Mouse (Mus musculus): ENCODE measurements around the gene Macrod2. TPM values are rescaled to one million over a fixed set of nuclear protein-coding genes. Genes with fewer than 3 reads are reported as not detected.

The Macrod2 gene
- polyA plus RNA-seq, 1 experiment from 2014 or later = 40.0 TPM

- ATAC-seq = no peak
- Histone ChIP-seq H3K27ac (no peak overlapping the region), H3K27me3 (replicated peaks) (no peaks in the 10 kb centered on the region), H3K9me3 (no peaks in the 10 kb centered on the region), H3K4me1 (replicated peaks) (no peaks in the 10 kb centered on the region), H3K4me2 (replicated peaks) (no peak overlapping the region), H3K36me3 (no peaks in the 10 kb centered on the region), H3K9ac (no peak overlapping the region), H3K4me3 (replicated peaks) (no peak overlapping the region)
- WGBS = 53% methylated on average over 10 of the region's 10 CpGs
These were observed 949.0 kb downstream of the Macrod2 start for GRCm38 (mm10) chr2:141343988-141344535.

- no peaks in the 10 kb centered on the region for H3K36me3 ChIP-seq
- no peak overlapping the region for H3K27ac ChIP-seq
- H3K4me2 ChIP-seq (replicated peaks) = no peak overlapping the region
- H3K27me3 ChIP-seq (replicated peaks) = no peaks in the 10 kb centered on the region
- H3K4me1 ChIP-seq (replicated peaks) = no peaks in the 10 kb centered on the region
- H3K4me3 ChIP-seq (replicated peaks) = no peak overlapping the region
- no peaks in the 10 kb centered on the region for H3K9me3 ChIP-seq
- WGBS = 49% methylated on average over 2 of the region's 2 CpGs
- peak; percentile 34; the same call in 1 of the 2 replicates for ATAC-seq
- no peak overlapping the region for H3K9ac ChIP-seq
These were observed 957.5 kb downstream of the Macrod2 start for GRCm38 (mm10) chr2:141352623-141353022.

- H3K27me3 ChIP-seq (replicated peaks) = no peaks in the 10 kb centered on the region
- H3K4me1 ChIP-seq (replicated peaks) = no peaks in the 10 kb centered on the region
- WGBS = 87% methylated on average over 2 of the region's 2 CpGs
- H3K4me3 ChIP-seq (replicated peaks) = no peak overlapping the region
- no peak for ATAC-seq
- no peaks in the 10 kb centered on the region for H3K9me3 ChIP-seq
- no peak overlapping the region for H3K9ac ChIP-seq
- no peak overlapping the region for H3K4me2 ChIP-seq (replicated peaks)
- H3K36me3 ChIP-seq = no peaks in the 10 kb centered on the region
- H3K27ac ChIP-seq = no peak overlapping the region
These were observed 993.5 kb downstream of the Macrod2 start for GRCm38 (mm10) chr2:141388632-141389031.

DNA sequence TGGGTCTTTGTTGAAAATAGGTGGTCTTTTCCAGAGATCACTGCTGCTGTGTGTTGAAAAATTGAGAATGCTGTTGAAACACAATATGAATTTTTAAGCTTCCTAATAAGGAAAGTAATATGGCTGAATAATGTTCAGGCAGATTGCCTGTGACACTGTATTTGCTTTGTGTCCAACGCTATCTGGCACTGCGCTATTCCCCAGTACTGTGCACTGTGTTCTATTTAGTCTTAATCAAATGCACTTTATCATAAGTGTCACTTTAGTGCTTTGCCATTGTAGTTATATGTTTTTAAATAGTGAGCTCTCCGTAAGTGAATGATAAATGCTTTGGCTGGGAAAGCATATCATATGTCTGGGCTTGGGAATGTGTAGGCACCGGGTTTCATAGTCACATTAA lies 996.1 kb downstream of the Macrod2 start:
- H3K27me3 ChIP-seq (replicated peaks) = no peaks in the 10 kb centered on the region
- 64% methylated on average over 4 of the region's 4 CpGs for WGBS
- no peak for ATAC-seq
- no peaks in the 10 kb centered on the region for H3K36me3 ChIP-seq
- H3K27ac ChIP-seq = no peak overlapping the region
- no peak overlapping the region for H3K4me3 ChIP-seq (replicated peaks)
- H3K9me3 ChIP-seq = no peaks in the 10 kb centered on the region
- no peak overlapping the region for H3K4me2 ChIP-seq (replicated peaks)
- no peak overlapping the region for H3K9ac ChIP-seq
- H3K4me1 ChIP-seq (replicated peaks) = no peaks in the 10 kb centered on the region

DNA sequence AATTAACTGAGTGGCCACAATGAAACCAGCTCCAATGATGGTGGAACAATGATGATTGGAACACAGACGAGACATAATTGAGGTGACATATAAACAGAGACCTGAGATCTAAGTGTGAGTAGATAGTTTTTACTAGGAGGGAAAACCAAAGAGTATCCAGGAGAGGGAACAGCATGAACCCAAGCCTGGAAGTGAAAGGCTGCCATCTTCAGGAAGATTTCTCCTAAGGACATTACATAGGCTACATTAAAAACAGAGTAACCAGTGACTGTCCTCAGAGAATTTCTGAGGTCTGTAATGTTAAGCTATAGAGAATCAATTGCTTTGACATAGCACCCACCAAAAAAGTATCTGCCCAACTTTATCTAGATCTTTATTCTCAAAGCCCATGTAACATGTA lies 999.7 kb downstream of the Macrod2 start:
- no peak overlapping the region for H3K4me3 ChIP-seq (replicated peaks)
- H3K9ac ChIP-seq = no peak overlapping the region
- H3K27ac ChIP-seq = no peak overlapping the region
- H3K4me1 ChIP-seq (replicated peaks) = no peaks in the 10 kb centered on the region
- no peaks in the 10 kb centered on the region for H3K9me3 ChIP-seq
- no peaks in the 10 kb centered on the region for H3K27me3 ChIP-seq (replicated peaks)
- no peak overlapping the region for H3K4me2 ChIP-seq (replicated peaks)
- H3K36me3 ChIP-seq = no peaks in the 10 kb centered on the region
- WGBS = 56% methylated on average over 1 of the region's 1 CpGs
- ATAC-seq = no peak

- 40% methylated on average over 2 of the region's 2 CpGs for WGBS
These were observed 1013.7 kb downstream of the Macrod2 start for GRCm38 (mm10) chr2:141408766-141409165.

DNA sequence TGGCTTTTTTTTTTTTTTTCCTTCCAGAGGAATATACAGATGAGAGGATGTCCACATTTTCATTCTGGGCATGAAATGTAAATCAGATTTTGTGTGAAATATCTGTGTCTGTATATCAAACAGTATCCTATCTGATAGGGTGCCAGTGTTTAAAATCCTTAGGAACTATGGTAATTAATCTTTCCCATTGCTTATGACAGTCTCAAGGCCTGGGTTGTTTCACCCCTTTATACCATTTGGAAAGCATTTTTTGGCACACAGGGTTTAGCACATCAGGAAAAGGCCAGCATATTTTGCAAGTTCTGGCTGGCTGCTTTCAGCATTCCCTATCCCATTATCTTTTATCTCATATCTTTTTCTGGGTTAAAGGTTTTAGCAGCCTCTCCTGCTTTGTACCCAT lies 1021.3 kb downstream of the Macrod2 start:
- H3K27me3 ChIP-seq (replicated peaks) = no peaks in the 10 kb centered on the region
- H3K4me1 ChIP-seq (replicated peaks) = no peaks in the 10 kb centered on the region
- H3K27ac ChIP-seq = 0 out of 2 replicates have a peak overlapping the region, but pooled peaks have one; percentile 51
- H3K4me3 ChIP-seq (replicated peaks) = no peak overlapping the region
- no peaks in the 10 kb centered on the region for H3K36me3 ChIP-seq
- H3K9ac ChIP-seq = no peak overlapping the region
- no peaks in the 10 kb centered on the region for H3K9me3 ChIP-seq
- ATAC-seq = peak; percentile 56
- H3K4me2 ChIP-seq (replicated peaks) = no peak overlapping the region

More at GRCm38 (mm10) chr2:141408766-141409165, 1013.7 kb downstream of the Macrod2 start:
- Histone ChIP-seq H3K27ac (no peak overlapping the region), H3K4me1 (replicated peaks) (no peaks in the 10 kb centered on the region), H3K9ac (no peak overlapping the region), H3K36me3 (no peaks in the 10 kb centered on the region), H3K9me3 (no peaks in the 10 kb centered on the region), H3K27me3 (replicated peaks) (no peaks in the 10 kb centered on the region), H3K4me2 (replicated peaks) (no peak overlapping the region), H3K4me3 (replicated peaks) (no peak overlapping the region)
- ATAC-seq = no peak

DNA sequence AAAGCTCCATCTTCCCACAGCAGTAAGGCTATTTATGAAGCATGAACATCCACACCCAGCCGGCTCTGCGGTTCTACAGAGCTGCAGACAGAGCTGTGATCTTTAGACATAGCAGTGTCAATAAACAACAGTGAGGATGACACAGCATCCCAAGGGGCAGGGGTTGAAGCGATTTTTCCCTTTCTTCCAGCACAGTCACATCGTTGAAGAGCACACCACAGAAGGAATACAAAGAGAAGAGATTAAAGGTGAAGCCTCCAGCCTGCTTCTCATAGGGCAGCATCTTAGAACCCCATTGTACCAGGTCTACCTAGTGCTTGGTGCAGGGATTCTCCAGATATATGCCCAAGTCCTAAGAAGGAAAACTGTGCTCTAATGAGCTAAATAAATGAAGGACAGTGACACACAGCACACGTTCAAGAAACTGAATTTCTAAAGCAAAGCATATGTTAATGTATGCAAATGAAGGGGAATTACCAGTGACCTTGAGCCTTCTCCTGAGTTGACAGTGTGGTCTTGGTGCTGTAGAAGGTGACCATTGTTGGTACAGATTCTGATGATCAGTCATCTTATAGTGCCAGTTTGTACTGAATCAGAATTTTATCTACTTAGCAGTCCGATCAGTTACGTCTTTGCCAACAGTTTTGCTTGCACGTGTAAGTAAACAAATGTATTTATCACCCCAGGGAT lies 1021.9 kb downstream of the Macrod2 start:
- 49% methylated on average over 8 of the region's 8 CpGs for WGBS
- Histone ChIP-seq H3K9ac (no peak overlapping the region), H3K36me3 (no peaks in the 10 kb centered on the region), H3K27ac (peak overlapping the region; percentile 51), H3K4me1 (replicated peaks) (no peaks in the 10 kb centered on the region), H3K9me3 (no peaks in the 10 kb centered on the region), H3K4me3 (replicated peaks) (no peak overlapping the region), H3K27me3 (replicated peaks) (no peaks in the 10 kb centered on the region), H3K4me2 (replicated peaks) (no peak overlapping the region)
- ATAC-seq = no peak; the same call in 1 of the 2 replicates

- H3K9me3 ChIP-seq = no peaks in the 10 kb centered on the region
- ATAC-seq = no peak
- no peak overlapping the region for H3K9ac ChIP-seq
- H3K27me3 ChIP-seq (replicated peaks) = no peaks in the 10 kb centered on the region
- H3K4me3 ChIP-seq (replicated peaks) = no peak overlapping the region
- WGBS = 42% methylated on average over 1 of the region's 1 CpGs
- H3K4me2 ChIP-seq (replicated peaks) = no peak overlapping the region
- no peaks in the 10 kb centered on the region for H3K4me1 ChIP-seq (replicated peaks)
- no peak overlapping the region for H3K27ac ChIP-seq
- no peaks in the 10 kb centered on the region for H3K36me3 ChIP-seq
These were observed 1024.7 kb downstream of the Macrod2 start for GRCm38 (mm10) chr2:141419806-141420205.

DNA sequence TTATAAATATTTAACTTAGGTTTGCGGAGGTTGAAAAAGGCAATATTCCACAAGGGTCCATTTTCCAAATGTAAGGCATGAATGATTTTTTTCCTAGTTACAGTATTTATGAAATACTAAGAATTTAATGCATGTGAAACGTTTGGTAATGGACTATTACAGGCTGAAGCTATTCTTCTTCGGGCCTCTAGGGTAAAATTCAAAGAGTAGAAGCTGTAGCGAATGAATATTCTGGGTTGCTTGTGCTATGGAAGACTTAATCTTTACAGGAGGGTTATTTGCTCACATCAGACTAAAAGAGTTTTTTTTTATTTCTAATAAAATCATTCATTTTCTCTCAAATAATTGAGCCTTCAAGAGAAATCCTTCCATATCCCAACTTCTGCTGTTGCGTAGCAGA lies 1039.0 kb downstream of the Macrod2 start:
- Histone ChIP-seq H3K9ac (no peak overlapping the region), H3K4me2 (replicated peaks) (no peak overlapping the region), H3K36me3 (no peaks in the 10 kb centered on the region), H3K27me3 (replicated peaks) (no peaks in the 10 kb centered on the region), H3K9me3 (no peaks in the 10 kb centered on the region), H3K27ac (no peak overlapping the region), H3K4me1 (replicated peaks) (0 out of 2 replicates have a peak, but pooled peaks cover 2% of the 10 kb centered on the region), H3K4me3 (replicated peaks) (no peak overlapping the region)
- no peak for ATAC-seq
- WGBS = 69% methylated on average over 5 of the region's 5 CpGs

DNA sequence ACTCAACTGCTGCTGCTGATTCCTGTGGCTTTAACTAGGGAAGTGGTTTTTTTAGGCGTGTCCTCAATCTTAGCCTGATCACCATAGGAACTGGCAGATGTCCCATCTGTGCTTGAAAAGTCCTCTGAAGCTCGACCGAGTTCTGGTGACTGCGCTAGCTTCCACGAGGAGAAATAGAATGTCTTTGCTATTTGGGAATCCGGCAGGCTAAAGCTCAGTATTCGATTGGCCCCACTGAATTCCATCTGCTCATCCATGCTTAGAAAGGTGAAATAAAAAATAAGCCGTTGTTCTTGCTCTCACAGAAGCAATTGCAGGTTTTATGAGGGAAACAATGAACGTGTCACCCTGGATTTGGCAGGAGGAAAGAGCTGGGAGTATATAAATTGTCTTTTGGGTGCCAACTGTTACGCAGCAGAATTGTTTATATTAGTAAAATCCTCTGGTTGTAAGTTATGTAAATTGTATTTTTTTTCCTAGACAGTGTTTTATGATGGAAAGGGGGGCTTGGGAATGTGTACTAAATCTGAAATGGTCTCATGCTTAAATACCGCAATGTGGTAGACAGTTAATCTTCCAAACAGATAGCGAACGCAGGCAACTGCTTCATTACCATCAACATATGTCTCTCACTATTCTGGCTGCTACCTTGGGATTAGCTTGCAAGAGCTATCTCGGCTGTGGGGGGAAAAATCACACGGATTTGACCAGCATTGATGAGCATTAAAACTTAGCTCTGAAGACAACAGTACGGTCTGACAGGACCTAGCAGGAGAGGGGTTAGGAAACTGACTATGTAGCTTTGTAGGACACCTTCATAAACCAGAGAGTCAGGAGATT lies 1039.8 kb downstream of the Macrod2 start:
- H3K27ac ChIP-seq = no peak overlapping the region
- H3K9ac ChIP-seq = no peak overlapping the region
- no peaks in the 10 kb centered on the region for H3K27me3 ChIP-seq (replicated peaks)
- no peaks in the 10 kb centered on the region for H3K9me3 ChIP-seq
- H3K4me2 ChIP-seq (replicated peaks) = peak overlapping the region; percentile 34; the same call in 1 of the 2 replicates
- 43% methylated on average over 16 of the region's 16 CpGs for WGBS
- 0 out of 2 replicates have a peak, but pooled peaks cover 2% of the 10 kb centered on the region for H3K4me1 ChIP-seq (replicated peaks)
- no peaks in the 10 kb centered on the region for H3K36me3 ChIP-seq
- ATAC-seq = peak; percentile 41; the same call in 1 of the 2 replicates
- no peak overlapping the region for H3K4me3 ChIP-seq (replicated peaks)

DNA sequence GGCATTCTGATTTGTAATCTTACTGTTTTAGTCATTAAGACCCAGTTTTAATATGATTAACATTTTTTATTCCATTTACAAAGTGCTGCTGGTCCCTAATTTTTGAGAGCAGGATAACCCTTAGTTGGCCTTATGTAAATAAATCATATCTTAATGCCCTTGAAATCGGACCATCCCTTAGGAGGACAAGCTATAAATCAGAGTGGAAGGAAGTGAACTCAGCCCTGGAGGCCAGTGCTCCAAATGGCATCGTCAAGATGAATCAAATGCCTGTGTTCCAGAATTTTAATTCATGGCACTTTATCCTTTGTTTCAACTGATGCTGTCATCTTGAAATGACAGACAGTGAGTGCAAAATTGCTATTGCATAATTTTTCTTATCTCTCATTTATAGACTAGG lies 1046.8 kb downstream of the Macrod2 start:
- no peaks in the 10 kb centered on the region for H3K36me3 ChIP-seq
- 27% methylated on average over 2 of the region's 2 CpGs for WGBS
- no peaks in the 10 kb centered on the region for H3K27me3 ChIP-seq (replicated peaks)
- no peaks in the 10 kb centered on the region for H3K9me3 ChIP-seq
- H3K9ac ChIP-seq = no peak overlapping the region
- H3K4me1 ChIP-seq (replicated peaks) = no peaks in the 10 kb centered on the region
- no peak overlapping the region for H3K27ac ChIP-seq
- ATAC-seq = no peak
- H3K4me3 ChIP-seq (replicated peaks) = no peak overlapping the region
- no peak overlapping the region for H3K4me2 ChIP-seq (replicated peaks)

All from intestine, embryonic 15.5 days (tissue).